Mouse (Mus musculus): ENCODE data around the gene Drc1.

DNA sequence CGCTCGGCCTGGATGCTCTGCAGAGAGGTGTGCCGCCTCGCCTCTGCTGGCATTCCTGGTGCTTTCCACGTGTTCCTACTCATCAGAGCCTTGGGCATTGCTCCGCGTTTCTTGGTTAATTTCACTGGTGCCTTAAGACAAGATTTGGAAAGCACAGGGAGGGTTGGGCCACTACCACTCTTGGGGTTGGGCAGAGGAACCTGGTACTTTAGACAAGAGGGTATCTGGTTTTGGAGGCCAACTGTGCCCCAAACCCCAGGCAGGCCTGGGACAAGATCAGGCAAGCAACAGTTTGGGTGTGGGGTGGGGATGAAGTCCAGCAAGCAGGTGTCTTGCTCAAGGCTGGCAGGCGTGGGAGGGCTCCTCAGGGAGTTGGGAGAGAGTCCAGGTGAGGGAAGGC lies 86.2 kb downstream of the Drc1 start:
- TF ChIP-seq CTCF (conservative IDR thresholded peaks at IDR 0.05; ENCODE audit: low read length) (no peak), POU5F1 (IDR thresholded peaks at IDR 0.05; ENCODE audit: borderline replicate concordance, low read length) (no peak), NANOG (IDR thresholded peaks at IDR 0.05; ENCODE audit: borderline replicate concordance, low read length) (no peak)
